Mouse (Mus musculus): ENCODE results near the gene Ppdpf.
"Not testable (repeated sequence)": the region's sequence is repeated elsewhere in the genome, so short reads cannot be mapped to it uniquely, and the experiment has no call there.

The Ppdpf gene

DNA sequence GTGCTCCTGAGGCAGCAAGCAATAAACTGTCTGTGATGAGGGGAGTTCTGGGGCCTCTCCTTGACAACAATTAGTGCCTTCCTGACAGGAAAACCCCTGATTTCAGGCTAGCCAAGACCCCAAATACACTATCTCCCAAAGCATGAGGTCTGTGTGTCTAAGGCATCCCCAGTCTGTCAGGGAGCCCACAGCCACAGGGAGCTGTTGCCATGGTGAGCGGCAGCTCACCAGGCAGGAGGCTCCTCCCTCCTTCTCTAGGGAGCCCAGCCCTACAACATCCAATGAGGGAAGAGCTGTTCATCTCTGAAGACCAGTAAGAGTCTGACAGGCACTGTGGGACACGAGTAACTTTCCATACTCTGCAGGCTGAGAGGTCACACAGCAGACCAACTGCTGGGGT lies 27.3 kb upstream of the Ppdpf start:
- no peak for DNase-seq

DNA sequence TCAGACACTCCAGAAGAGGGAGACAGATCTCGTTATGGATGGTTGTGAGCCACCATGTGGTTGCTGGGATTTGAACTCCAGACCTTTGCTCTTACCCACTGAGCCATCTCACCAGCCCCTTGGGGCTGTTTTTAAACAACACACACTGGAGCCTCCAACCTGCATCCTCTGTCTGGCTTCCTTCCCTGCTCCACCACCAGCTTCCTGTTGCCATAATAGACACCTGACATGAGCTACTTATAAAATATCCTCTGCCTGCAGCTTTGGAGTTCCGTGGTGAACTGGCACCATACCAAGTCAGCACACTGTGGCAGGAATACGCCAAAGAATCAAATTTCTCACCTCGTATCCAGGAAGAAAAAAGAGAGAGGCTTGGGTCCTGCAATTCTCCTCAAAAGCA lies 26.2 kb upstream of the Ppdpf start:
- no peak for DNase-seq

DNA sequence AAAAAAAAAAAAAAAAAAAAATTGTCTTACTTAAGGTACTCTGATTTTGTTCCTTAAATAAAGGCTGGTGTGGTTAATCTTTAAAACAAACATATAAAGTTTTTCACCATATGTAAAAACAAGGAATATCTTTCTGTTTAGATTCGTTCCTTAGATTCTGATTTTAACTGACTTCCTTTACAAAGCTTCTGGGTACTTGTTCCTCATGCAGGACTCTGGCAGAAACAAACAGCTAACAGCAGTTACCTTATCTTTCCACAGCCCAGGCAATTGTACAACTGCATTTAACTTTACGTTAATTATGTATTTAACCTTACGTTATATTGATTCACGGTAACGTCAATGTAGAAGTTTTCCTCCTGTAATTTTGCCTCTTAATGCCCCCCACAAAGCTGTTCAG lies 20.6 kb upstream of the Ppdpf start:
- DNase-seq: no peak

DNA sequence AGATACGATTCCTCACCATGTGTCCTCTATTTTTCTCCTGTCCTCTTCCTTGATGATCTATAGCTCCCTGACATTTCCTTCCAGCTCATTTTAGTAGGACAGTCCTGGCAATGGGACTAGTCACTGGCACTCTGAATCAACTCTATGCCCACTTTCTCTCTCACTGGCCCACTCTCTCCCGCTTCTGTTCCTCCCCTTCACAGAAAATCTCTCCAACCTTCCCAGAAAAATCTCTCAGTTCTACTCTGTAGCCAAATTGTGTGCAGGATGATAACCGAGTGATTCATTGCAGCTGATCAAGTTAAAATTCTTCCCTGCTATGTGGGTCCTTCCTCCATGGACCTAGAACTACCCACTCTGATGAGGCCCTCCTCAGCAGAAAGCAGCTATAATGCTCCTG lies 12.4 kb upstream of the Ppdpf start:
- DNase-seq: no peak

DNA sequence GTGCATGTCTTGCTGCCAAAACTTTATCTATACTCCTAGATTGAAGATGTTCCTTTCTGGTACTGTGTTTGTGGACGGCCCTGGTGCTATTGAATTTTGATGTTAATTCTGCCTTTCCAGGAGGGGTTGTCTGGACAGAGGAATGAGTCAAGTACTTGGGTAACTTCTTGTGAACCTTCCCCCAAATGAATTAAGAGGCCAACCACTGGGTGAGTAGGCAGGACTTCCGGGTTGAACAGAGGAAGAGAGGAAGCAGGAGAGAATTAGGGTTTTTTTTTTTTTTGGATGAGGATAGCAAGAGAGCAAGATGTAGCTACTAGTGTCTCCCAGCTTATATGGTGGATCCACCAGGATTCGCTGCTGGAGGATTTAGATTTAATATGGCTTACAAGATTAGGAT lies 9.0 kb upstream of the Ppdpf start:
- DNase-seq: no peak

DNA sequence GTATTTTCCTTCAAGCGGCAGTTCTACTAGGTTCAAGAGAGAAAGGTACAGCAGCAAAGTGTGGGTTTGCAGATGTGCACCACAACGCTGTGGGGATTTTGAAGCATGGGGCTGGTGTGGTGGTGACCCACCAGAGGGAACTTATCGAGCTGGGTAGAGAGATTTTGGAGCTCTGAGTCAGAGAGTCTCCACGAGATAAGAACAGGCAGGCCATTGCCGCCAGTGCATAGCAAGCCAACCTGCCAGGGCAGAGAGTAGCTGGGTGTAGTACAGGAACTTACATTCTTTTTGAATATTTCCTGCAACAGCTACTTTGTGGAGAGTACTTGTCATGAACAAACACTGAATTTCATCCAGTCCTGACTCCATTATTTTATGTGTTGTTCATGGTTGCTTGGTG lies 8.6 kb upstream of the Ppdpf start:
- DNase-seq: peak; percentile 12 to 24

DNA sequence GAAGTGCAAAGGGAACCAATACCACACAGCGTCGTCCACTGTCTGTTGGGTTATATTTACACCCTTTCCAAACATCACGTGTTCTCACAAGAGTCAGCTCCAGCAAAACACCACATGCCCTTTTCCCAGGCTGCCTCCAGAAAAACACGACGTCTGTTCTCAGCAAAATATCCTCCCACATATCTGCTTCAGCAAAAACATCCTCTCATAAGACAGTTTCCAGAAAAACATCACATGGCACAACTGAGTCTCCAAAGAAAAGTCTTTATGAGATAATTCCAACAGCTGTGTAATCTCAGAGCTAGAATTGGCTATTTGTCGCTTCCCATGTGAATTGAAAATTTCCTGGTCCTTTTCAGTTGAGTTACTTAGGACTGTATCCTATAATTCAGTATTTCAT lies 6.1 kb upstream of the Ppdpf start:
- no peak for DNase-seq

DNA sequence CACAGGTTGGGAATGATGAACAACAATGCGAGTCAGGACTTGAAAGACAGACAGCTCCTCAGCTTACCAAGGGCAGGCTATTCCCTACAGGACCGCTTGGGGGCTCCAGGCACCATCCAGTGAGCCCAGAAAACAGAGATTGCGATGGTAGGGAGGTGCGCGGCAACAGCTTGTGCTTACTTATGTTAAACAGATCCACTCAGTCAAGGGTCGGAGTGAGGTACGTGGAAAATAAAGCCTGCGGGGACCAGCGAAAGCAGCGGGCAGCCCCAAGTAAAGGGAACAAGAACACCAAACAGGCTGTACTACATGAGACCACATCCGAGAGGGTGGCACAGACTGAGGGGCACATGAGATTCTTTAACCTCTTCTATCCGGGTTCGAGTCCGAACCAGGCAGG lies 412 bp upstream of the Ppdpf start:
- DNase-seq: peak; percentile 90 to 91

DNA sequence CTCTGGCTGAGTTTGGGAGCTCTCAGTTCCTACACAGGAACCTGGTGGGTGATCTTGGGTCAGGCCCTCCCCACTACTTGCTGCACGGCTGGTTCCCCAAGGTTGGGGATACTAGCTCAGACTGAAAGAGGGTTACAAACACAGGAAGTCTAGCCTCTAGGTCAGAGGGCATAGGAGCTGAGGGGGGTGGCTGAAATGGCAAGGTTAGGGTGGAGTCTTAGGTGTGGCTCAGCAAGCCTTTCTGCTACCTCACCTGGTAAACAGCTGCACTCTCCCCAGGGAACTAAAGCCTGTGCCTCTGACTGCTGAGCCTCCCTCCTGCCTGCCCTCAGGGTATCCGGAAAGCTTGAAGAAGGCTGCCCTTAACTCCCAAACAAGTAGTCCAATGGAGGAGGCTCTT lies 1.6 kb downstream of the Ppdpf start:
- peak; percentile 59 to 62 for DNase-seq

DNA sequence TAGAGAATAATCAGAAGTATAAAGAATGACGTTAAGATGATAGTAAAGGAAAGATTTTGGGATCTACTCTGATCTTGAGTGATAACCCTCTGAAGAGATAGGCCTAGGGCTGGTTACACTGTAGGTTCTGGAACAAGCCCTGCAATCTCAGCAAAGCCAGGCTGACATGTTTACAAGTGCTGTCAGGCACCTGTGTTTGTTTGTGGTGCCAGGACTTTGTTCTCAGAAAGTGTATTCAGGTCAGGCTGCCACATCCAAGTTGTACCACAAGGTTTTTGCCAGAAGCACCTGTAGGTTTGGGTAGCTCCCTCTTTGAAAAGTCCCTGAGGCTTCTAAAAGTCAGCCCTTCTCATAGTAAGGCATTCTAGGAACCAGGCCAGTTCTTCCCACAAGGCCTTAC lies 2.3 kb downstream of the Ppdpf start:
- DNase-seq: no peak

DNA sequence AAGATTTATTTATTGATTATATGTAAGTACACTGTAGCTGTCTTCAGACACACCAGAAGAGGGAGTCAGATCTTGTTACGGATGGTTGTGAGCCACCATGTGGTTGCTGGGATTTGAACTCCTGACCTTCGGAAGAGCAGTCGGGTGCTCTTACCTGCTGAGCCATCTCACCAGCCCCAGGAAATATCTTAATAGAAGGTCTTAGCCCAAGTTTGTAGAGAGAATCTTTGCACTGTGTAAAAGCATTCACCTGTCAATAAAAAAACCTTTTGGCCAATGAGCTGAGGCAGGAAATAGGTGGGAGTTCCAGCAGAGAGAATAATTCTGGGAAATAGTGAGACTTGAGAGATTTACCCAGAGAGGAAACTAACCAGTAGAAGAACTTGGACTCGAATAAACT lies 4.3 kb downstream of the Ppdpf start:
- not testable (repeated sequence) for DNase-seq

DNA sequence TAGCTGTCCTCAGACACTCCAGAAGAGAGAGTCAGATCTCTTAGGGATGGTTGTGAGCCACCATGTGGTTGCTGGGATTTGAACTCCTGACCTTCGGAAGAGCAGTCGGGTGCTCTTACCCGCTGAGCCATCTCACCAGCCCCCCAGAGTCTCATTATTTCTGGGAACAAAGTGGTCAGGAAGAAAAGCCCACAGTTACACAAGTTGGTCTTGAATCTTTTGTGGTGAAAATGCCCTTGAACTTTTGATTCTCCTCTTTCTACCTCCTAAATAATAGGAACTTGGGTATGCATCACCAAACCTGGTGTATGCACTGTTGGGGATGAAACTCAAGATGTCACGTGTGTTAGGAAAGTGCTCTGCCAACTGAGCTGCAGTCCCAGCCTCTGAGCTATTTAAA lies 4.9 kb downstream of the Ppdpf start:
- DNase-seq: no peak

DNA sequence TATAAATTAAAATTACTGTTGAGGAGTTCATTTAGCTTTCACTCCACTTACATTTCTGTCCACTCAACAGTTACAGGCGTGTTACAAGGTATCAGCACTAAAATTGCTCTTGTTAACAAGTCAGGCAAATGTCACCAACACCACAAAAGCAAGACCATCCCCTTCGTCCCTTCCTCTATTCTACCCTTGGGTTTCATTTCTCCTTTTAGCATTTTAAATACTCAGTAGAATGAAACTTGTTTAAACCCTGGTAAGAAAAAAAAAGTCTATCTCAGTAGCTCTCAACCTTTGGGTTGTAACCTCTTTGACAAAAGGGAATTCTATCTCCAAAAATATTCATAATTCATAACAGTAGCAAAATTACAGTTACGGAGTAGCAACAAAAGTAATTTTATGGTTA lies 6.0 kb downstream of the Ppdpf start:
- no peak for DNase-seq

DNA sequence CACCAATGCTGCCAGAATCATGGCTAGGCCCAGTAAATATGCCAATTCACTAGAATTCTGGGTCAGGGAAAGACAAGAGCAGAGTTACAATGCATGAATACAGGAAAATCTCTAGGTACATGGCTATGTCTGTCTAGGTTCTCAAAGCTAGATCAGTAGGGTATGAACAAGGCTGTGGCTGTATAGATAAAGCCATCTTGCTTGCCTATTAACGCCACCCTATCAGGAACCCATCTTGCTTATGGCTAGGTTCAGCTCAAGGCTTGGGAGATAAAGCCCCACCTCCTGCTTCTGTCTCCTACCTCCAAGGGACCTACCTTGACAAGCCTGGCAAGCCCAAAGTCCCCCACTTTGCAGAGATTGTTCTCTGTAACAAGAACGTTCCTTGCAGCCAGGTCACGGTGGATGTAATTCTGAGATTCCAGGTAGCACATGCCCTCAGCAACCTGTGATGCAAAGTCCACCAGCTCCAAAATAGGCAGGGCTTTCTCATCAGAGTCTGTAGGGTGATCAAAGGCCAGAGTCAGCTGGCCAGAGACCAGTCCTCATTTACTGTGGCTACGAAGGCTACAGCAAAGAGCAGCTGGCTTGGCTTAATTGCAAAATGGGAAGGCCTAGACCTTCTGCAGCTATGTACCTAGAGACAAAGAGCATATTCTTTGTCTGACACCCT lies 9.7 kb downstream of the Ppdpf start:
- no peak for DNase-seq

DNA sequence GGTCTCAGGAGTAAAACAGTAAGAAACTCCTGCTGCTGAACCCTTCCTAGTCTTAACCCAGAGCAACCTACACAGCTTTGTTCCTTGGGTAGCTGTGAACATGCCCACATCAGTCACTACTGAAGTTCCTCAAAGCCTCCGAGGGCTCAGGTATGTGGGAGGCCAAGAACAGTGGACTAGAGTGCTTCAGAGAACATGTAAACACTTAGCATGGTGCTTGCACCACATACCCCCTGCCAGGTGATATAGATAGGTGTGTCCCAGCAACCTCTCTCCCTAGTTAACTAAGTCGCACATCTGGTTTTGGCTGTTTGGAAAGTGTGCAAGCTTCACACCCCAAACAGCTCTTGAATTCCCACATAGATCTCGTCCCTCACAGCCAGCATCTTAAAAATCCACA lies 14.6 kb downstream of the Ppdpf start:
- peak; percentile 71 to 80 for DNase-seq

DNA sequence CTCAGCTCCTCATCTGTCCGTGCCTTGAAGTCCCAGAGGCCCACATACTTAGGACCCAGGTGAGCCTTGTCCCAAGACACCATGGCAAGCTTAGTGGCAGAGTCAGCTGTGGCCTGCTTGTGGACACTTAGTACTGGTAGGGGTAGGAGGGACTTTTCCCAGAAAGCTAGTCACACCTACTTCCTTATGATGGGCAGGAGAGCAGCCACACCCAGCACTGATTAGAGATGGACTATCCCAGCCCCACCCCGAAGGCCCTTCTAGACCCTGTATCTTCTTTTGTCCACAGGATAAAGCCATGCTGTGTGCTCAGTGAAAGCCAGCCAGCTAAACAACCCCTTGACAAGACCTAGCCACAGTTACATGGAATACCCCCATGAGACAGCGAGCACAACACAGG lies 15.4 kb downstream of the Ppdpf start, which contains the start of gene Ptk6:
Gene Ptk6, minus strand, starts transcription at position 368 of the 400 bp plus-strand sequence.
- DNase-seq: no peak

DNA sequence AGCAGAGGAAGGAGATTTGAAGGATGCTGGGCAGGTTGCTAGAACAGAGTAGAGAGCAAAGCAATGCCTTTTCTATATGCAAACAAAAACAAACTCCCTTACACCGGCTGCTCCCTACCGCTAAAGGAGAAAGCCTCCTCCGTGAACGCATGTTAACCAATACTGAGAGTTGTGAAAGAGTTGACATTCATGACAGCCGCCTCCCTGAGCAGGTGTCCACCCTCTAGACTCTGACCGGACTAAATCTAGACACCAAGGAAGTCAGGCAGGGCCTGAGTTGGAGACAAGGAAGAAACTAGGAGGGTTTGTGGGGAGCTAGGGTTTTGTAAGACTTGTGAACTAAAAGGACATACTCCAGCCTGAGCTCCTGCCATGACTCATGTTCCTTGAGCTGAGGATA lies 15.8 kb downstream of the Ppdpf start:
- no peak for DNase-seq

DNA sequence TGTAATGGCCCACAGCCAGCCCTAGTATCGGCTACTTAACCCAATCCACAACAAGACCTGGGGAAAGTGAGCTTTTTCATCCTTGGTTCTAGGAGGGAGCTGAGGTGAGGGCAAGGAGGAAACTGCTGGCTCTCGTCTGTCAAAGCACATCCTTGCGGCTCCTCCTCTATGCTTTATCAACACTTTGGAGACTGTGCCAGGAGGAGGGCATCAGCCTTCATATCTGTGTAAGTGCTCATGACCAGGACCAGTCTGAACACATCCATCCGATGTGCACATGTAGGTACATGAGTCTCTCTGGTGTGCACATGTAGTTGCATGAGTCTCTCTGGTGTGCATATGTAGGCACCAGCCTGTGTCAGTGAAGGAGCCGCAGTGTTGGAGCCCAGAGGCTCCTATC lies 18.6 kb downstream of the Ppdpf start:
- DNase-seq: no peak

DNA sequence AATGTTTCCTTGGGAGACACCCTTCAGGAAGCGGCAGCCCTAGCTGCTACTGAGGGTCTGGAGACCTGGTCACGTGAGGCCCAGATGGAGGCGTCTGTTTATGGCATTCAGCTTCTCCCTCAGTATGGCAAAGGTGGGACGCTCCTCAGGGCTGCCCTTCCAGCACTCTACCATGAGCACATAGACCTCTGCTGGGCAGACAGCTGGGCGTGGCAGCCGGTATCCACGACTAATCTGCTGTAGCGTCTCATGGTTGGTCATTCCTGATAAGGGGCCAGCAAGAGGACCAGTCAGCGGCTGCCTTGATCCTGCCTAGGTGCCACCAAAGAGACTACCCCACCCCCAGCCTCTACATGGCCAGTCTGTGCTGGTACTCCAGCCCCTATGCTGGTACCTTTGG lies 19.1 kb downstream of the Ppdpf start:
- DNase-seq: no peak

DNA sequence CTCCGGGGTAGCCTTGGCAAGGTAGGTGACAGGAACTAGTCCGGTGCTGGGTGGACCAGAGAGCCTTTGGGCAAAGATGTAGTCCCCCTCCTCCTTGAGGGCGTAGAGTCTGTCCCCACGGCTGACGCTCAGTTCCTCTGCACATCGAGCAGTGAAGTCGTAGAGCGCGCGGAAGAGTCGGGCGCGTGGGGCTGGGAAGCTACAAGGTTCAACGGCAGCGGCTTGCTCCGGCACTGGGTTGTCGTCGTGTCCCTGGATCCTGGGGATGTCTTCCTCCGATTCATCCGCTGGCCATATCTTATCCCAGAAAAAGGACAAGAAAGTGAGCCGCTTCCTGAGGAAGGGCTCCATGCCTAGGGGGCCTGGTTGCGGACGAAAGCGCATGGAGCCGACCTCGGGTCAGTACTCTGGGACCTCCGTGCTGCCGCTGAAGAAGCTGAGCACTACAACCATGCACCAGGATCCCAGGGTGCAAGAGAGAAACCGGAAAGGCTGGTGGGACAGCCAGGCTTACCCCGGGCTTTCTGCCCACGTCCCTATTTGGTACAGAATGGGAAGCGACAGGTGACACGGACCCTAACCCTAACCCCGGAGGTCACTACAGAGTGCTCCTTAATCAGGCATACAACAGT lies 25.5 kb downstream of the Ppdpf start:
- DNase-seq: no peak

DNA sequence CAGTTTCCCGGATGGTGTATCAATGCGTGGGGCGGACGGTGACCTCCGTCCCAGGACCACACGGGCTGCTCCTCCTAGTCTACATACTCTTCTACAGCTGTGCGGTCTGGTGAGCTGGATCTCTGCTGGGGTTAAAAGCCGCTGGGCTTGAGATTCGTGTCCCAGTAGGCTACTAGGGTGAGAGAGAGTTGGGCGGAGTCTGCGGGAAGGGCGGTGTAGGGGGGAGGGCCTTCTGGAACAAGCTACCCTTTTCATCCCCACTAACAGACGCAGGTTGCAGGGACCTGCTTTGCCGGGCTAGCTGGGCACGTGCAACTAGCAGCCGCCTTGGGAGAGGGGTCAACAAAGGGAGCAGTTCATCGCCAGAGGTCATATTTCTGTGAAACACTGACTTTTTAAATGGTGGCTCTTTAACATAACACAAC lies 26.0 kb downstream of the Ppdpf start, which contains the start of gene Srms:
Gene Srms, minus strand, starts transcription at position 165 of the 425 bp plus-strand sequence.
- DNase-seq: peak; percentile 81 to 83

DNA sequence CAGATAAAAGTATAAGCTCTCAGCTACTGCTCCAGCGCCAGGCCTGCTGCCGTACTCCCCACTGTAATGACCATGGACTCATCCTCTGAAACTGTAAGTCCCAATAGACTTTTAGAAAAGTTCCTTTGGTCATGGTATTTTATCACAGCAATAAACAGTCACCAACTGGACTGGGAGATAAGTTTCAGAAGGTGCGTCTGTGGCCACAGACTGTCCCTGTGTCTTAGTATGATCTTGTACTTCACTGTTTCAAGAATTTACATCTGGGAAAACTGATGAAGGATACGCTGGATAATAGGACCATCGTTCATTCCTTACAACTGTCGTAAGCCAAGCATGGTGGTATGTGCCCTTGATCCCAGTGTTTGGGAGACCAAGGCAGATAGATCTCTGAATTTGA lies 29.0 kb downstream of the Ppdpf start:
- no peak for DNase-seq

DNA sequence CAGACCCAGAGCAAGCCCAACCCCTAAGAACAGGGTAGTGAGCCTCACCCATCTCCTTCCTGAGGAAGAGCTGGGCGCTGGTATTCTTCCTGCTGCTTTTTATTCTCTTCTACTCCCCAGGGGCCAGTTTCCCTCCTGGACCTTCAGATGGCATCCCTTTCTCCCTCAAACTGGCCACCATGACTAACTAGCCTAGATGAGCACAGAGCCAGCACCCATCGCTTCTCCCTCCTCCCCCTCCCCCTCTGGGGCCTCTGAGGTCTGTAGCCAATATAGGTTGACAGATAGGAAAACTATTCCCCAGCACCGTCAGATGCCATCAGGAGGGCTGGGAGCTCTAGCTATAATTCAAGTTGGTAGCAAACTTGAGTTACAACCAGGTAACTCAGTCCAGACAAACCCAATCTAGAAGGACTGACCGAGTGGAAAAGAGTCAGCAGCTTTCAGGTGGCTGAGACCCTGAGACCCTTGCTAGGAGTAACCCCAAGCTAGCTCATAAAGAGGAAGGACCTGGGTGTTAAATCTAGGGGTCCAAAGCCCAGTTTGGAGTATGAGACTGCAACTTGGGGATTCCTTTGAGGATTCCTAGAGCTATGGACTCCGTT lies 31.9 kb downstream of the Ppdpf start:
- DNase-seq: no peak

DNA sequence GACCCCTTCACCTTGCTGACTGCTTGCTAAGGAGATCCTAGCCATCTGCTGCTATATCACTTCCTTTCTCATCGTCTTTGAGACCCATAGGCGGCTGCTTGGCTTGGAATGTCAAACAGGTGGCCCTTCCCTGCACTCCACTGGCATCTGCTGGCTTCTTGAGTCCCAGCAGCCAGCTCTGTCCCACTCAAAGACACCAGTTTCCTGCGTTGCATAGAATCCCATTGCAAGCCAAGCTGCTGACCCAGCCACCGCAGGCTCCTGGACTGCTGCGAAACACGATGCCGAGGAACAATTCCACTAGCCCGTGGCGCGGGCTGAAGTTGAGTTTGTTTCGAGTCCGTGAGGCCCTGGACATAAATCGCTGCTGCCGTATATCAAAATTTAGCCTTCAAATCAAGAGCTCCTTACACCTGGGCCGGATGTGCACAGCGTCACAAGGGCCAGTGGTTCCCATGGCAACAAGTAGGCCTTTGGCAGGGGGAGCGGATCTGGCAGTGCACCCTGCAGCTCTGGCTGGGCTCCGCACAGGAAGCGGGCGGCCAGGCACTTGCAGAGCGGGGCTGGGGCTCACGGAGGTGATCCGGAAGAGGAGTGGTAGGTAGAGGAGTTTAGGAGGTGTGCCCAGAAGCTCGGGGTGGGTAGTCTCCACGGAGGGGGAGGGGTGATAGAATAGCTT lies 32.6 kb downstream of the Ppdpf start, which contains the start of gene Fndc11:
Gene Fndc11, plus strand, starts transcription at position 476 of the 679 bp plus-strand sequence.
- peak; percentile 91 to 95 for DNase-seq
